Mouse (Mus musculus) gastrocnemius, postnatal 36 days (tissue): Measurements from ENCODE around the gene Bend4. TPM values are rescaled to one million over a fixed set of nuclear protein-coding genes. Genes with fewer than 3 reads are reported as not detected.

ENCODE experiments used
- total RNA-seq, 2 experiments: library from RNA; stranded (reverse); gene quantifications; 2 replicates each; pipeline ENCODE4 v1.2.3; 2021

Gene Bend4
- total RNA-seq, 2 experiments from 2014 or later, result 0.15 to 0.33 TPM

Other genes with a start within 250 kb of the Bend4 start
- 10 to 100 TPM; 23.4 to 26.8 TPM for gene Tmem33, start 167.7 kb downstream of the Bend4 start, total RNA-seq
- 100 to 1,000 TPM in 1 of 2 experiments, 10 to 100 TPM in 1; 99.1 to 113 TPM for gene Slc30a9, start 121.4 kb downstream of the Bend4 start, total RNA-seq
- 1 to 10 TPM; 1.2 to 2.0 TPM for gene Shisa3, start 179.6 kb upstream of the Bend4 start, total RNA-seq